Mouse (Mus musculus): ENCODE results near the gene Dock1. TPM values are rescaled to one million over a fixed set of nuclear protein-coding genes. Genes with fewer than 3 reads are reported as not detected.

Gene Dock1
- polyA plus RNA-seq, 1 experiment from 2014 or later: 24.7 TPM

GRCm38 (mm10) chr7:135203920-135204319 lies 533.5 kb downstream of the Dock1 start:
- H3K27ac ChIP-seq: no peak overlapping the region
- DNase-seq (ENCODE audit: low spot score): no peak
- H3K4me3 ChIP-seq: no peak overlapping the region
- H3K27me3 ChIP-seq (ENCODE audit: insufficient read depth, poor library complexity, severe bottlenecking): no peaks in the 10 kb centered on the region
- H3K36me3 ChIP-seq: no peaks in the 10 kb centered on the region
- H3K4me1 ChIP-seq: no peaks in the 10 kb centered on the region
- H3K9me3 ChIP-seq: no peaks in the 10 kb centered on the region

DNA sequence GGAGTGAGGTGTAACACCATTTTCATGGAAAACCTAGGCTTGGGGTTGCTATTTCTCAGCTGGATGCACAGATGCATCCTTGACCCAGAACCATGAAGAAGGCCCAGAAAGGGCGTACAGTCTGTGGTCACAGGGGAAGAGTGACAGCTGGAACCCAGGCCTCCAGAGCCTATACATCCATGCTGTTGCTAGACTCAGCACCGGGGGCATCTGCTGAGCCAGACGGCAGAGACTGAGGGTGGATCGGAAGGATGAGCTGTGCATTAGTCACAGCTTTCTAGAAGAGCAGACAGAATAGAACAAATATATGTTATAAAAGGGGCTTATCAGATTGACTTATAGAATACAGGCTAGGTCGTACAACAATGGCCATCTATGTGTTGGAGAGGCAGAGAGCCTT lies 534.7 kb downstream of the Dock1 start:
- Histone ChIP-seq H3K27me3 (ENCODE audit: insufficient read depth, poor library complexity, severe bottlenecking) (no peaks in the 10 kb centered on the region), H3K4me1 (no peaks in the 10 kb centered on the region)

GRCm38 (mm10) chr7:135208947-135209567 lies 538.6 kb downstream of the Dock1 start:
- WGBS: 65% methylated on average over 6 of the region's 6 CpGs
- DNase-seq (ENCODE audit: low spot score): peak; percentile 45
- H3K4me3 ChIP-seq: no peak overlapping the region
- no peak overlapping the region for H3K27ac ChIP-seq
- H3K9me3 ChIP-seq: no peaks in the 10 kb centered on the region
- H3K27me3 ChIP-seq (ENCODE audit: insufficient read depth, poor library complexity, severe bottlenecking): no peaks in the 10 kb centered on the region
- H3K36me3 ChIP-seq: no peaks in the 10 kb centered on the region
- no peaks in the 10 kb centered on the region for H3K4me1 ChIP-seq

More for the DNA sequence above, 534.7 kb downstream of the Dock1 start:
- Histone ChIP-seq H3K36me3 (no peaks in the 10 kb centered on the region), H3K27ac (no peak overlapping the region), H3K4me3 (no peak overlapping the region), H3K9me3 (no peaks in the 10 kb centered on the region)
- peak; percentile 53 for DNase-seq (ENCODE audit: low spot score)
- WGBS: 83% methylated on average over 5 of the region's 5 CpGs

- Histone ChIP-seq H3K27me3 (ENCODE audit: insufficient read depth, poor library complexity, severe bottlenecking) (no peaks in the 10 kb centered on the region), H3K9me3 (no peaks in the 10 kb centered on the region), H3K4me3 (no peak overlapping the region), H3K36me3 (no peaks in the 10 kb centered on the region), H3K4me1 (no peaks in the 10 kb centered on the region), H3K27ac (no peak overlapping the region)
- DNase-seq (ENCODE audit: low spot score): peak; percentile 0
Observed at GRCm38 (mm10) chr7:135210296-135210695, 539.8 kb downstream of the Dock1 start.

- Histone ChIP-seq H3K4me1 (no peaks in the 10 kb centered on the region), H3K27me3 (ENCODE audit: insufficient read depth, poor library complexity, severe bottlenecking) (no peaks in the 10 kb centered on the region), H3K9me3 (no peaks in the 10 kb centered on the region), H3K36me3 (no peaks in the 10 kb centered on the region), H3K4me3 (no peak overlapping the region), H3K27ac (no peak overlapping the region)
- peak; percentile 46 for DNase-seq (ENCODE audit: low spot score)
- 70% methylated on average over 2 of the region's 2 CpGs for WGBS
Observed at GRCm38 (mm10) chr7:135210831-135211230, 540.4 kb downstream of the Dock1 start.

- DNase-seq (ENCODE audit: low spot score): peak; percentile 67
- no peaks in the 10 kb centered on the region for H3K9me3 ChIP-seq
- H3K27me3 ChIP-seq (ENCODE audit: insufficient read depth, poor library complexity, severe bottlenecking): no peaks in the 10 kb centered on the region
- no peaks in the 10 kb centered on the region for H3K36me3 ChIP-seq
- no peak overlapping the region for H3K27ac ChIP-seq
- 43% methylated on average over 2 of the region's 2 CpGs for WGBS
- H3K4me3 ChIP-seq: no peak overlapping the region
- no peaks in the 10 kb centered on the region for H3K4me1 ChIP-seq
Observed at GRCm38 (mm10) chr7:135212505-135212904, 542.1 kb downstream of the Dock1 start.

DNA sequence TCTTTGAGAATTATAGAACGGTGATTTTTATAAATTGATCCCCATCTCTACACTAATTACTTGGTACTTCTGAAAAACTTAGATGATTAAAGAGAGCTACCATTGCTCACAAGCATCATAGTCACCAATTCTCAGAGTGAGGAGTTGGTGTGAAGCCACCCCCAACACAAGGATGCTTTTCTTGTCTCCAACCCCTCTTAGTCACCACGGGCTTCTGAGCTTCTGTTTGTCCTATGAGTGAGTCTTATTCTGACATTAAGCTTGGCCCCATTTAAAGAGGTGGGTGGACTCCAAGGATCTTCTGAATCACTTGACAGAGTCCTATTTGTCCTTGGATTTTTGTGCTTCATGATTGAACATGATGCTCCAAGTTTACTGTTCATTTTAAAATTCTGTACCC lies 551.0 kb downstream of the Dock1 start:
- no peaks in the 10 kb centered on the region for H3K36me3 ChIP-seq
- WGBS: 70% methylated on average over 2 of the region's 2 CpGs
- no peak overlapping the region for H3K4me3 ChIP-seq
- no peaks in the 10 kb centered on the region for H3K27me3 ChIP-seq (ENCODE audit: insufficient read depth, poor library complexity, severe bottlenecking)
- DNase-seq (ENCODE audit: low spot score): peak; percentile 30
- H3K4me1 ChIP-seq: no peaks in the 10 kb centered on the region
- H3K9me3 ChIP-seq: no peaks in the 10 kb centered on the region
- no peak overlapping the region for H3K27ac ChIP-seq

All from heart, embryonic 10.5 days (tissue).